Mouse (Mus musculus) embryo, embryonic 9.5 days (tissue): ENCODE results near the gene Tm9sf2.
"Not testable (repeated sequence)": the region's sequence is repeated elsewhere in the genome, so short reads cannot be mapped to it uniquely, and the experiment has no call there.

Source experiments
- DNase-seq: peaks from one replicate; pipeline ENCODE4 v3.0.0-alpha.2; 2017; ENCODE audit errors: extremely low spot score

Gene Tm9sf2

GRCm38 (mm10) chr14:122099584-122099983 is 7.3 kb upstream of the Tm9sf2 start:
- DNase-seq: no peak

DNA sequence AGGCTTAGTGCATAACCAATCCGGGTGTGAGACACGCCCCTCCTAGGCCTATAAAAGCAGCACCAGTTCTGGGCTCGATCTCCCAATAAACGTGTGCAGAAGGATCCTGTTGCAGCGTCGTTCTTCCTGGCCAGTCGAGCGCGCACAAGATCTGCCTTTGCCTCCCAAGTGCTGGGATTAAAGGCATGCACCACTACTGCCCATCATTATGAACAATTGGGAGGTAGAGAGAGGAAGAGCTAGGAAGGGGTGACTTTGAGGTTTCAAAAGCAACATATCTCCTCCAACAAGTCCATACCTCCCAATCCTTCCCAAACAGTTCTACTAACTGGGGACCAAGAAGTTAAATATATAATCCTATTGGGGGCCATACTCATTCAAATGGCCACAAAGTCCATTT is 4.9 kb upstream of the Tm9sf2 start:
- DNase-seq: not testable (repeated sequence)

DNA sequence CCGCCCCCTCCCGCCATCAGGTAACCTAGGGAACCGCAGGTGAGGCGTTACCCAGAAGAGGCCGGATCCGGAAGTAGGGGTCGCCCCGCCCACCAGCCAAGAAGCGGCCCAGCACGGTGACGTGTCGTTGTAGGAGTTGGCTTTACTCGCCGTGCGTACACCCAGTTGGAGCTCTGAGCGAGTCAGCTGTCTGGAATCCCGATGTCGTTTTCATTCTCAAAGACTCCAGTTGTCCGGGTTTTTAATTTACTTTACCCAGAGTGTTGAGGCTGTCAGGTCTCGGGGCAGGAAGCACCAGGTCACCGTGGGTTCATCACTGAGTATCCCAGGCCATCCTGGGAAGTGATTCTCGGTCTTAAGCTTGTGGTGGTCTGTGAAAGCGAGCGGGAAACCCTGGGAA is 2.0 kb upstream of the Tm9sf2 start:
- DNase-seq: peak; percentile 94

- DNase-seq: no peak
Observed at GRCm38 (mm10) chr14:122105391-122106285, 1.2 kb upstream of the Tm9sf2 start.

- no peak for DNase-seq
Observed at GRCm38 (mm10) chr14:122107481-122108214, 810 bp downstream of the Tm9sf2 start.

DNA sequence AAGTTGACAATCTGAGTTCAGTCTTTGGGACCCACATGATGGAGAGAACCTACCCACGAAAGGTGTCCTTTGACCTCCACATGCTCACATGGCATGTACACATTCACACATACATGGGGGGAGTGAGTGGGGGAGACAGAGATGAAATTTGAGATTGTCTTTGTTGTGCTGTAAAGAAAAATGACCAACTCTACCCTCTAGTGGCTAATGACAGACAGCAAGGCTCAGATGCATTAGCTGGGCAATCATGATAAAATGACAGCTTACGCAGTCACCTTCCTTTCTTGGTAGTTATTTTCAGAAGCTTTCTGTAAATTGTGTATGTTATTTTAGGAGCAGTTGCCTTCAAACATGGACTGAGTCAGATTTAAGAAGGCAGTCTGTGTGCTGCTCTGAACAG is 4.8 kb downstream of the Tm9sf2 start:
- no peak for DNase-seq

GRCm38 (mm10) chr14:122112311-122112710 is 5.5 kb downstream of the Tm9sf2 start:
- DNase-seq: no peak

GRCm38 (mm10) chr14:122116200-122116599 is 9.4 kb downstream of the Tm9sf2 start:
- DNase-seq: no peak

GRCm38 (mm10) chr14:122130111-122130797 is 23.4 kb downstream of the Tm9sf2 start:
- no peak for DNase-seq

GRCm38 (mm10) chr14:122131644-122132043 is 24.8 kb downstream of the Tm9sf2 start:
- no peak for DNase-seq

- no peak for DNase-seq
Observed at GRCm38 (mm10) chr14:122136368-122136928, 29.6 kb downstream of the Tm9sf2 start.

DNA sequence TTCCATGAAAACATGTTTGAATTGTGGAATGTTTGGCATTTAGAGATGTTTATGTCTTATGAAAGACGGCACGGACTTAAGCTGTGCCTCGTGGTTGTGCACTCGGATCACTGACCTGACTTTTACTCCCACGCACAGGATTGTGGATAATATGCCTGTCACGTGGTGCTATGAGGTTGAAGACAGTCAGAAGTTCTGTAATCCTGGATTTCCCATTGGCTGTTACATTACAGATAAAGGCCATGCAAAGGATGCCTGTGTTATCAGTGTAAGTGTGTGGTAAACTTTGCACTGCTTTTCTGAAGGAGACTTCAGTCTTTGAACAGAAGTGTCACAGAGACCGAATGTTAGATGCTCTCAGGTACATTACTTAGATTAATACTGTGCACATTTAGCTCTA is 30.4 kb downstream of the Tm9sf2 start:
- DNase-seq: no peak

DNA sequence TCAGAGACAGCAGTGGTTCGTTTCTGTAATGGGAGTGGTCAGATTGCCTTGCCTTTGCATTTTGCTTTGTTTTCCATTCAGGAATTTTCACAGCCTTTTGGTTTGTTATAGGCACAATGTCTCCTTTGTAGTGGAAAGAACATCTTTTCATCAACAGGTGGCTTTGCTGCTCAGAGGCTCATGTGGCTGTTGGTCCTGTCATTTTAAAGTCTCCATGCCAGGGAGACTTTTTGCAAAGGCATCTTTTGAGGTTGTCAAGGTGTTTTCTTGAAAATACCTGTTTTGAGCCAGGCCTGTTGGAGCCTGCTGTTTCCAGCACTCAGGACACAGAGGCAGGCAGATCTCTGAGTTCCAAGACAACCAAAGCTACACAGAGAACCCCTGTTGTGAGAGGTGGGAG is 33.3 kb downstream of the Tm9sf2 start:
- no peak for DNase-seq

DNA sequence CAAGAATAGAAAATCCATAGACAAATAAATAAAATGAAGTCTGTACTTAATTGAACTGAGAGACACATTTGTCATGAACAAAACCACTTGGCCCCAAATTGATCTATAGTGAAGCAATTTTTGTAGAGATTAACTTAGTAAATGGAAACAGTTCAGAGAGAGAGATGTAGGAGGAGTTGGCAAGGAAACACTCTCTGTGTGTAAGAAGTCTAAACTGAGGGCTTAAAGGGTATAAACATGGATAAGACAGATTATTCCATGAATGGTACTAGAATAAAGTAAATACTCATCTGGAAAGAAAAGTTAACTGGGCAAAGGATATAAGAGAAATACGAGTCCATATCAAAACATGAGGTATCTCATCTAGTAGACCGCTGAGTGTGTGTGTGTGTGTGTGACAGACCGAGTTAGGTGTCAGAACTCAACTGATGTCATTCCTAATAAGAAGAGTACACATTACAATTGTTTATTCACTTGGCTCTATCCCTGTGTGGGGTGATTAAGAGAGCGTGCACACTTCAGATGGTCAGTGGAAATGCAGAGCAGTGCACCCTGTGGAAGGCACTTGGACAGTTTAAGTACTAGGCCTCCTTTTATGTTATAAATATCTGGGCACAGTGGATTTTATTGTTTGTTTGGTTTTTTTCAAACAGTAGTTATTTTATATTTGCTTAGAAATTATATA is 36.9 kb downstream of the Tm9sf2 start:
- DNase-seq: no peak

DNA sequence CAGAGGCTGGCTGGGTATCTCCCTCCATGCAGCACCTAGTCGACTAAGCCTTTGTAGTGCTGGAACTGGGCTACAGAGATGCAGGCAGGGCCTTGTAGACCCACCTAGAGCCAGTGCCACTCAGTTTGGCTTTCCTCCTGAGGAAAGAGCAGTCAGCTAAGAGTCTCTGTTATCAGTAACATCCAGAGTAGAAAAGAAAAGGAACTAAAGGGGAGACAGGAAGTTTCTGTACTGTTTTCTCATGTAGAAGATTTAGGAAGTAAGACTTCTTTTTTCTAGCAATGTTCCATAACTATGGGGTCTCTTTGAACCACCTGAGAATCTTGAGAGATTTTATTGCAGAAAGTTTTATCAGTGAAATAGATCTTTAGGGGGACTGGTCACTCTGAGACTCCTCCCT is 38.5 kb downstream of the Tm9sf2 start:
- no peak for DNase-seq

DNA sequence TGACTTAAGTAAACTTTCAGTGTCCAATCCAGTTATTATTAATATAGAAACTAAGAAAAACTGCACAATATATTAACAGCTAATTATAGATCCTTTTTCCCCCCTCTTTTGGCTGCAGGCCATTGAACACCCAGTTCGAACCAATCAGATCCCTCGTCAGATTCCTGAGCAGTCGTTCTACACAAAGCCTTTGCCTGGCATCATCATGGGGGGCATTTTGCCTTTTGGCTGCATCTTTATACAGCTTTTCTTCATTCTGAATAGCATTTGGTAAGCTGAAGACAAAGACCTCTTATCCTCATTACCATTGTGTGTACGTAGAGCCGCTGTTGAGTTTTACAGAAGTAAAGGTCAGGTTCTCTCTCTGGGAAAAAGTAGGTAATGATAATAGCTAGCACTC is 43.8 kb downstream of the Tm9sf2 start:
- no peak for DNase-seq

DNA sequence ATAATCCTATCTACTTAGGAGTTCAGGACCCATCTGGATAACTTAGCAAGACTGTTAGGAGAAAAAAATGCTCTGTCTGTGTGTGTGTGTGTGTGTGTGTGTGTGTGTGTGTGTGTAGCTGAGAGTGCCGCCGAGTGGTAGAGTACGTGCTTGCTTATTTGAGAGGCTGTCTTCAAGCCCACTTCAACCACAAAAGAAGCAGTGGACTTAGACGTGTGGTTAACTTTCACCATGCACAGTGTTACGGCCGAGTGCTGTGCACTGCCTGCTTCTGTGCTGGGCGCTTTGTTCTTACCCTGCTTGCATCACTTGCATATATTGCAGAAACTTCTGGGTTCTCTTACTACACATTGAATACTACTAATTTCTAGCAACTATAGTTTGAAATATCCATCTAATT is 50.9 kb downstream of the Tm9sf2 start:
- no peak for DNase-seq

DNA sequence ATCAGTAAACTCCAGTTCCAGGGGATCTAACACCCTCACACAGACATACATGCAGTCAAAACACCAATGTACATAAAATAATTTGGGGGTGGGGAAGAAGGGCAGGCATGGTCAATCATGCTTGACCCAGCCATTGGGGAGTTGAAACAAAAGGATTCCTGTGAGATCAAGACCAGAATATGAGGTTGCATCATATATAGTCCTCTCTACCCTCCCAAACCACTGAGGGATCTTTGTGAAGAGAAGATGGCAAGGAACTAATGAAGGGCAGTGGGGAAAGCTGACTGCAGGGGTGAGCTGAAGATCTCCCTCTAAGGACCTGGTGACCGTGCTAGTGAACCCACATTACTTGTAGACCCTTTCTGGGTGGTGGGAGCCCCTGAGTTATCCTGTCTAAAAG is 54.1 kb downstream of the Tm9sf2 start:
- no peak for DNase-seq

DNA sequence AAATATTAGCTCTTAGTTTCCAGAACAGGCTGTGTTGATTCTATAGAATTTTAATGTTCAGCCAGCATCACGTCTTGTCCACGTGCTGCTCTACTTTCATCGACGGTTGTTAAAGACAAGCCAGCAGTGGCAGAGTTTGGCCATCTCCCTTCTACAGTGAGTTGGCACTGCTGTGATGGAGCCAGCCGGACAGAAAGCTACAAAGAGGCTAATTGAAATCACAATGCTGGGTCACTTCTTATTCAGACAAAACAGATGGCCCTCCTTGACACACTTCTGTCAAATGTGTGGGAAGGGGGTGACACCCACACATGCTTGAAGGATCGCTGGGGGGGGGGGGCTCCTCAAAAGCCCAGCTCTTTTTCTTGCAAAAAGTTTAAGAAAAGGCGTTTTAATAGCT is 62.1 kb downstream of the Tm9sf2 start:
- no peak for DNase-seq

DNA sequence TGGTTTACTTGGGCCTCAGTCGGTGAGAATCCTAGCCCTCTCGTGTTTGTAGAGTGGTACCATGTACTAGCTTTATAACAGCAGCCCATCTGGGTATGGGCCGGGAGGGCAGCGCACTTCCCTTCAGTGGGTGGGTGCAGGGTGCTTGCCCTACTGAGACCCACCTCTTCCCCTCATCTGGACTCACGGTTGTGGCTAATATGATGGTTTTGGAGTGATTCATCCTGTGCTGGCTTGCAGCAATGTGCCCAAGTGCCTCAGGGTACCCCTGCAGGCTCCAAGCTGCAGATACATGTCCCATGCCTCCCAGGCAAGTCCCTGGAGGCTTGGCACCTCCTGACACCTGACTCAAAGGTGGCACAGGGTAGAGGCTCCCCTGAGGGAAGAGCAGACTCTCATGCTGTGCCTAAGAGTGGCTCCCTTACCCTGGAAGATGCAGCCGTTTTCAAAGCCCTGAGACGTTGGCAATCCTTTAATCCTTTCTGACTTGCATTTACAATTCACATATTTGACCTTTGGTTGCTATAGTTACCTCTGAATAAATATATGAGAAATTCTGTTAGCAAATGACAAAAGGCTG is 63.5 kb downstream of the Tm9sf2 start:
- no peak for DNase-seq

GRCm38 (mm10) chr14:122171031-122171430 is 64.2 kb downstream of the Tm9sf2 start:
- DNase-seq: no peak
